Mouse (Mus musculus) myocyte (in vitro differentiated cells): ENCODE data around the gene Nrarp.

Source experiments
- CEBPB ChIP-seq: IDR thresholded peaks from 2 replicates; pipeline ENCODE4 v1.6.1; 2011; ENCODE audit warnings: mild to moderate bottlenecking, moderate library complexity; ENCODE audit not compliant: poor library complexity, insufficient read depth, severe bottlenecking
- MAX ChIP-seq: IDR thresholded peaks from one replicate; pipeline ENCODE4 v1.6.1; 2011; ENCODE audit warnings: low read depth, mild to moderate bottlenecking, control low read depth
- MYOD1 ChIP-seq, 3 experiments: IDR thresholded peaks; one replicate each; pipeline ENCODE4 v1.6.1; 2011; ENCODE audit warnings: control low read depth in 2 of 3, low read depth in 2 of 3, mild to moderate bottlenecking in 2 of 3, moderate library complexity in 1 of 3; ENCODE audit not compliant: insufficient read length in 2 of 3, control insufficient read depth in 1 of 3
- MYOG ChIP-seq, 3 experiments: IDR thresholded peaks; one replicate each; pipeline ENCODE4 v1.6.1; 2011; ENCODE audit warnings: control low read depth in 2 of 3, low read depth in 2 of 3, mild to moderate bottlenecking in 2 of 3; ENCODE audit not compliant: insufficient read length in 2 of 3, control insufficient read depth in 1 of 3, insufficient read depth in 1 of 3
- POLR2A ChIP-seq: IDR thresholded peaks from one replicate; pipeline ENCODE4 v1.6.1; 2011; ENCODE audit warnings: low read depth, mild to moderate bottlenecking, control low read depth, moderate library complexity; ENCODE audit not compliant: insufficient read length
- POLR2AphosphoS2 ChIP-seq: IDR thresholded peaks from one replicate; pipeline ENCODE4 v1.6.1; 2011; ENCODE audit warnings: low read depth, control low read depth; ENCODE audit not compliant: insufficient read length
- SRF ChIP-seq: IDR thresholded peaks from one replicate; pipeline ENCODE4 v1.6.1; 2011; ENCODE audit warnings: low read depth; ENCODE audit not compliant: control insufficient read depth, insufficient read length
- TCF12 ChIP-seq: IDR thresholded peaks from one replicate; pipeline ENCODE4 v1.6.1; 2011; ENCODE audit warnings: mild to moderate bottlenecking, control low read depth; ENCODE audit not compliant: poor library complexity, insufficient read depth, severe bottlenecking
- TCF3 ChIP-seq: IDR thresholded peaks from one replicate; pipeline ENCODE4 v1.6.1; 2011; ENCODE audit warnings: low read depth, control low read depth; ENCODE audit not compliant: insufficient read length
- USF1 ChIP-seq: IDR thresholded peaks from one replicate; pipeline ENCODE4 v1.6.1; 2011; ENCODE audit warnings: low read depth, mild to moderate bottlenecking, control low read depth, moderate library complexity

GRCm38 (mm10) chr2:25177076-25177475 lies 3.5 kb upstream of the Nrarp start:
- TF ChIP-seq MYOD1 (IDR thresholded peaks at IDR 0.05; ENCODE audit: control insufficient read depth in 1 of 3, insufficient read length in 2 of 3, low read depth in 2 of 3) (peak in 1 of 3 experiments; percentile 36), POLR2AphosphoS2 (no peak), USF1 (no peak), POLR2A (no peak), TCF3 (no peak), MAX (no peak), MYOG (IDR thresholded peaks at IDR 0.05; ENCODE audit: control insufficient read depth in 1 of 3, insufficient read depth in 1 of 3, insufficient read length in 2 of 3, low read depth in 2 of 3) (no peak), TCF12 (no peak), CEBPB (no peak), SRF (no peak)
